In genomic region chr6:14771717-14772116, GRCm38 (mm10) we compare ENCODE assay signal across 23 mouse cellular contexts. TPM values are rescaled to one million over a fixed set of nuclear protein-coding genes. Genes with fewer than 3 reads are reported as not detected.
"Had no signal": no experiment of that assay in that cellular context is flagged by ENCODE, and none has a peak within 500 bp of the region (broad histone marks: within the 10 kb centered on the region; RNA-seq: fewer than 3 reads in every experiment).

No protein-coding gene starts in this region.

- DNase-seq: lung, adult 2 months; lung, postnatal 14 days; lung, postnatal 36 days; right cerebral cortex, postnatal 14 days; thymus, adult 2 months; thymus, postnatal 25 days; thymus, postnatal 4 days had no signal

- ATAC-seq: lung, postnatal 0 days; midbrain, embryonic 13.5 days; midbrain, embryonic 15.5 days had no signal

- H3K4me3 ChIP-seq: lung, embryonic 15.5 days; megakaryocyte, embryonic 14.5 days; midbrain, embryonic 13.5 days; midbrain, embryonic 15.5 days; neural tube, embryonic 12.5 days; stomach, embryonic 15.5 days had no signal

- H3K4me1 ChIP-seq: lung, embryonic 15.5 days; megakaryocyte, embryonic 14.5 days; midbrain, embryonic 13.5 days; midbrain, embryonic 15.5 days; neural tube, embryonic 12.5 days; stomach, embryonic 15.5 days had no signal

- H3K27ac ChIP-seq: lung, embryonic 15.5 days; macrophage; midbrain, embryonic 13.5 days; midbrain, embryonic 15.5 days; neural tube, embryonic 12.5 days; stomach, embryonic 15.5 days; stomach, postnatal 0 days had no signal

- H3K9ac ChIP-seq: lung, embryonic 15.5 days; midbrain, embryonic 13.5 days; midbrain, embryonic 15.5 days; neural tube, embryonic 12.5 days; stomach, embryonic 15.5 days had no signal

- H3K36me3 ChIP-seq: lung, embryonic 15.5 days; midbrain, embryonic 13.5 days; midbrain, embryonic 15.5 days; neural tube, embryonic 12.5 days; stomach, embryonic 15.5 days had no signal

- H3K27me3 ChIP-seq: lung, embryonic 15.5 days; megakaryocyte, embryonic 14.5 days; midbrain, embryonic 13.5 days; midbrain, embryonic 15.5 days; neural tube, embryonic 12.5 days; stomach, embryonic 15.5 days had no signal

- H3K4me2 ChIP-seq: lung, embryonic 15.5 days; midbrain, embryonic 11.5 days; midbrain, embryonic 13.5 days; midbrain, embryonic 15.5 days; neural tube, embryonic 12.5 days; stomach, embryonic 15.5 days had no signal

- H3K9me3 ChIP-seq: lung, embryonic 15.5 days; midbrain, embryonic 13.5 days; midbrain, embryonic 15.5 days; neural tube, embryonic 12.5 days; stomach, embryonic 15.5 days had no signal

RNA-seq across cellular contexts. Expression of gene Ppp1r3a, which starts 16.6 kb away (rescaled TPM):
- total RNA-seq: megakaryocyte progenitor cell, adult 5-6 weeks; midbrain, postnatal 0 days; monocyte, adult 5-6 weeks; neutrophil, adult 5-6 weeks had no signal
- polyA plus RNA-seq: macrophage; midbrain, embryonic 11.5 days; midbrain, embryonic 13.5 days; midbrain, postnatal 0 days; neural tube, embryonic 14.5 days; spleen, adult 2 months had no signal
